Mouse (Mus musculus) myocyte (in vitro differentiated cells): ENCODE data around the gene Asap3.

ENCODE experiments used
- MYOD1 ChIP-seq, 3 experiments: IDR thresholded peaks; one replicate each; pipeline ENCODE4 v1.6.1; 2011; ENCODE audit warnings: control low read depth in 2 of 3, low read depth in 2 of 3, mild to moderate bottlenecking in 2 of 3, moderate library complexity in 1 of 3; ENCODE audit not compliant: insufficient read length in 2 of 3, control insufficient read depth in 1 of 3
- POLR2A ChIP-seq: IDR thresholded peaks from one replicate; pipeline ENCODE4 v1.6.1; 2011; ENCODE audit warnings: low read depth, mild to moderate bottlenecking, control low read depth, moderate library complexity; ENCODE audit not compliant: insufficient read length
- TCF12 ChIP-seq: IDR thresholded peaks from one replicate; pipeline ENCODE4 v1.6.1; 2011; ENCODE audit warnings: mild to moderate bottlenecking, control low read depth; ENCODE audit not compliant: poor library complexity, insufficient read depth, severe bottlenecking

- TF ChIP-seq POLR2A (no peak), TCF12 (no peak), MYOD1 (IDR thresholded peaks at IDR 0.05; ENCODE audit: control insufficient read depth in 1 of 3, insufficient read length in 2 of 3, low read depth in 2 of 3) (no peak)
Observed at GRCm38 (mm10) chr4:136289918-136290780, 84.0 kb downstream of the Asap3 start.
